Mouse (Mus musculus): ENCODE data around the gene Slc25a43. TPM values are rescaled to one million over a fixed set of nuclear protein-coding genes. Genes with fewer than 3 reads are reported as not detected.

Slc25a43 gene
- polyA plus RNA-seq, 1 experiment from 2014 or later = 4.7 TPM

GRCm38 (mm10) chrX:36820201-36820600, 76.7 kb downstream of the Slc25a43 start:
- Histone ChIP-seq H3K4me3 (ENCODE audit: inconsistent target) (no peak overlapping the region), H3K36me3 (ENCODE audit: inconsistent target) (no peaks in the 10 kb centered on the region), H3K27ac (no peak overlapping the region), H3K79me2 (ENCODE audit: inconsistent target) (no peaks in the 10 kb centered on the region)
- WGBS (ENCODE audit: missing documents) = 30% methylated on average over 4 of the region's 4 CpGs

DNA sequence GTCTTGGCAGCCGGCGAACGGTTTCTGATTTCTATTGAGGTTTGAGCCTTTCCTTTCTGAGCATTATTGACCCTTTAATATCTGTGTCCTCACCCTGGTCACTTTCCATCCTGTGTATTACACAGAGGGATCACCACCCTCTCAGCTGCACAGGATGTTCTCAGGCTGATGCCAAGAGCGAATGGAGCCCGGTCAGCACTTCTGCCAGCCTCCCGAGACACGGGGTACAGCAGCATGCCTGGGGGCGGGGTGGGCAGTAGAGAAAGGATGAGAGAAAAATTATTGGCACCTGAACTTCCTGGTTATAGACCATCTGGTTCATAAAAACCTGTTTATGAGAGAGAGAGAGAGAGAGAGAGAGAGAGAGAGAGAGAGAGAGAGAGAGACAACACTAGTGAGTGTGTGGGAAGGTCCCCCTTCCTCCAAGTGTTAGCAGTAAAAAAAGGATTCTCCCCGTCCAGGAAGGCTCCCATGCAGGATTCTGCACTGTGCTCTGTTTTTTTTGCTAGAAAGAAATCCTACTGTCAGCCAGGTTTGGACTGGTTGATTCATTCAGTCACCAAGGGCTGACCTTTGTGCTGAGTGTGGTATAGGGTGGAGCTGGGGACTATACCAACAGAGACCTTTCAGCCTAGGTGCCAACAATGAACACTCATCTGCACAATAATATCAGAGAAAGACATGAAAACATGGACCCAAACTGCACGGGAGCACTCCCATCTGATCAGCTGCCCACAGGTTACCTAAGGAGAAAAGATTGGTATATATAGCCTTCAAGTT, 80.7 kb downstream of the Slc25a43 start:
- WGBS (ENCODE audit: missing documents) = 96% methylated on average over 9 of the region's 10 CpGs
- no peaks in the 10 kb centered on the region for H3K36me3 ChIP-seq (ENCODE audit: inconsistent target)
- H3K79me2 ChIP-seq (ENCODE audit: inconsistent target) = no peaks in the 10 kb centered on the region
- no peak overlapping the region for H3K4me3 ChIP-seq (ENCODE audit: inconsistent target)
- no peak overlapping the region for H3K27ac ChIP-seq

- no peaks in the 10 kb centered on the region for H3K79me2 ChIP-seq (ENCODE audit: inconsistent target)
- H3K4me3 ChIP-seq (ENCODE audit: inconsistent target) = no peak overlapping the region
- H3K36me3 ChIP-seq (ENCODE audit: inconsistent target) = no peaks in the 10 kb centered on the region
- WGBS (ENCODE audit: missing documents) = 69% methylated on average over 2 of the region's 2 CpGs
- H3K27ac ChIP-seq = no peak overlapping the region
Observed at GRCm38 (mm10) chrX:36825032-36825431, 81.6 kb downstream of the Slc25a43 start.

Other genes with a start within 250 kb of the Slc25a43 start
- gene Pgrmc1, start 145.5 kb upstream of the Slc25a43 start, polyA plus RNA-seq (2018) = 66.4 to 99.8 TPM (median 83.3 TPM) in 3 replicates
- 3.3 to 8.8 TPM (median 6.5 TPM) in 3 replicates for gene Akap17b, start 98.3 kb upstream of the Slc25a43 start, polyA plus RNA-seq (2018)
- gene Slc25a5, start 52.0 kb downstream of the Slc25a43 start, polyA plus RNA-seq (2018) = 248 to 697 TPM (median 593 TPM) in 3 replicates
- 77.2 to 111 TPM (median 82.7 TPM) in 3 replicates for gene Ube2a, start 130.2 kb downstream of the Slc25a43 start, polyA plus RNA-seq (2018)
- gene C330007P06Rik, start 130.5 kb downstream of the Slc25a43 start, polyA plus RNA-seq (2018) = 42.8 to 43.3 TPM (median 43.2 TPM) in 3 replicates
- 2.7 to 6.4 TPM (median 4.6 TPM) in 3 replicates for gene Nkrf, start 159.2 kb downstream of the Slc25a43 start, polyA plus RNA-seq (2018)
- gene Sept6, start 248.1 kb downstream of the Slc25a43 start, polyA plus RNA-seq (2018) = 2.7 to 5.3 TPM (median 3.9 TPM) in 3 replicates

All from macrophage (primary cell).